Mouse (Mus musculus): ENCODE results near the gene Mdfic.

- TF ChIP-seq CTCF (IDR thresholded peaks at IDR 0.05) = no peak
- TF ChIP-seq EP300 (IDR thresholded peaks at IDR 0.05) = no peak
These were observed 122.8 kb downstream of the Mdfic start for GRCm38 (mm10) chr6:15843295-15843694.
